Mouse (Mus musculus): ENCODE measurements around the gene B3gnt5. TPM values are rescaled to one million over a fixed set of nuclear protein-coding genes. Genes with fewer than 3 reads are reported as not detected.

The B3gnt5 gene
- polyA plus RNA-seq, 1 experiment from 2014 or later, result 14.0 TPM

DNA sequence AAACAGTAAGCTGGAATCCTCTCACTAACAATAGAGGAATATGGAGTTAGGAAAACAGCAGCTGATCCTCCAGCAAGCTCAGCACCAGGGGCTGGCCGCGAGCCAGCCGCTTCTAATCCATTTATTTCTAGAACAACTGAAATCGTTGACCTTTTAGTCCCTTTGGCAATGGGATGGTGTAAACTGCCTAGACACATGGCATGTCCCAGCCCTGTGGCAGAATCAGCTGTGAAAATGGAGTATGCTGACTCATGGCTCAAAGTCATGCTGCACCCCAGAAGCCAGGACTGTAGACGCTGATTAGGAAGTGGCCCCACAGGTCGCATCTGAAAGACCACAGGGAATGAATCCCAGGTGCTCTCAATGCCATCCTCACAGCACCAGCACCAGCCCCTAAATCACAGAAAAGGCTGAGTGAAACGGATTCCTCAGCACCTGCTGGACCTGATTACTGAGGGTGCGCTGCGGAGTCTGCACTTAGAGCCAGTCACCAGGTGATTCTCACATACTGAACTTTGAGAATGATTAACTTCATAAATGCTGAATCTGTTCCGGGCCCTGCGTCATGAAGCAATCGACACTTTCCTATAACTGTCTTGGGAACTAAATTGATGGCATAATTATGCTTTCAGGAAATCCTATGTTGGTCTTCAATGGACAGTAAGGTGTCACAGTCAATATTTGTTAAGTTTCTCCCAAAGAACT lies 26.5 kb downstream of the B3gnt5 start:
- Histone ChIP-seq H3K27me3 (ENCODE audit: control insufficient read depth, insufficient read depth, low read depth, low read length) (no peaks in the 10 kb centered on the region), H3K4me1 (replicated peaks; ENCODE audit: control insufficient read depth, insufficient read depth, low read length) (no peaks in the 10 kb centered on the region), H3K4me2 (ENCODE audit: low read depth, low read length) (no peak overlapping the region)

DNA sequence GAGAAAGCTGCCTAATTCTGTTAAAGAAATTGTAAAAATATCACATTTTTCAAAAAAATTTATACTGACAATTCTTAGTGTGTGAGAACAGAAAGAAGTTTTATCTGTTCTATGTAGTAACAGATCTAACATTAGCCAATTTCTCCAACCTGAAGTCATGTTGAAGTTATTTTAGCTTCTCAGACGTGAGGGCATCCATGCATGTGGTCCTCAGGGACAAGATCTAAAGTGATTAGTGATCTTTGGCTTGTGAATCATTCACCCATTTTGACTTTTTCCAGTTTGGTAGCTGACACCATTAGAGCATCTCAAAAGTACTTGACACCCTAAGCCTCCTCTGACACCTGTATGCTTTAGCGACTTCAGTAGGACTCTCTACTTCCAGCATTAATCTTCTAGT lies 29.9 kb downstream of the B3gnt5 start:
- Histone ChIP-seq H3K27ac (ENCODE audit: low read length) (no peak overlapping the region), H3K9ac (ENCODE audit: low read length) (no peak overlapping the region), H3K4me1 (replicated peaks; ENCODE audit: control insufficient read depth, insufficient read depth, low read length) (no peaks in the 10 kb centered on the region), H3K4me2 (ENCODE audit: low read depth, low read length) (no peak overlapping the region), H3K27me3 (ENCODE audit: control insufficient read depth, insufficient read depth, low read depth, low read length) (no peaks in the 10 kb centered on the region), H3K36me3 (ENCODE audit: control insufficient read depth, insufficient read depth, low read length) (no peaks in the 10 kb centered on the region), H3K9me3 (ENCODE audit: control insufficient read depth, low read length) (no peaks in the 10 kb centered on the region), H3K4me3 (ENCODE audit: low read length) (no peak overlapping the region)
- 70% methylated on average over 2 of the region's 2 CpGs for WGBS
- no peak for ATAC-seq (ENCODE audit: low read depth)

More for the DNA sequence above, 26.5 kb downstream of the B3gnt5 start:
- WGBS, result 63% methylated on average over 12 of the region's 12 CpGs
- ATAC-seq (ENCODE audit: low read depth), result no peak
- no peaks in the 10 kb centered on the region for H3K36me3 ChIP-seq (ENCODE audit: control insufficient read depth, insufficient read depth, low read length)
- no peak overlapping the region for H3K9ac ChIP-seq (ENCODE audit: low read length)
- no peak overlapping the region for H3K4me3 ChIP-seq (ENCODE audit: low read length)
- H3K9me3 ChIP-seq (ENCODE audit: control insufficient read depth, low read length), result no peaks in the 10 kb centered on the region
- no peak overlapping the region for H3K27ac ChIP-seq (ENCODE audit: low read length)

DNA sequence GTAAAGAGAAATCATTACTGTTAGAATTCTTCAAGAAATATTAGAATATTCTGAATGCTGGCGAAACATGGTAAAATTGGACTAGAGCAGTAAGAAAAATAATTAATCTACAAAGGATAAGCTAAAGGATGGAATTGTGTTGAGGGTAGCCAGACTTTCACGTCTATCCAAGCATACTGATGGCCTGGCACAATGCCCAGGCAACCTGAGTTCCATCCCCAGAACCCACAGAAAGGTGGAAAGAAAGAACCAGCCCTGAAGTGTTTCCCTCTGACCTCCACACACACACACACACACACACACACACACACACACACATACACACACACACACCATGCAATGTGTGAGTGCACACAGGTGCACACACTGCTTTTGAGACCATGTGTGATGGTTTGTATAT lies 58.8 kb downstream of the B3gnt5 start:
- no peaks in the 10 kb centered on the region for H3K27me3 ChIP-seq (ENCODE audit: control insufficient read depth, insufficient read depth, low read depth, low read length)
- no peak overlapping the region for H3K4me3 ChIP-seq (ENCODE audit: low read length)
- H3K9ac ChIP-seq (ENCODE audit: low read length), result no peak overlapping the region
- no peaks in the 10 kb centered on the region for H3K4me1 ChIP-seq (replicated peaks; ENCODE audit: control insufficient read depth, insufficient read depth, low read length)
- H3K4me2 ChIP-seq (ENCODE audit: low read depth, low read length), result no peak overlapping the region
- H3K9me3 ChIP-seq (ENCODE audit: control insufficient read depth, low read length), result no peaks in the 10 kb centered on the region
- H3K27ac ChIP-seq (ENCODE audit: low read length), result no peak overlapping the region
- 71% methylated on average over 2 of the region's 2 CpGs for WGBS
- H3K36me3 ChIP-seq (ENCODE audit: control insufficient read depth, insufficient read depth, low read length), result no peaks in the 10 kb centered on the region
- ATAC-seq (ENCODE audit: low read depth), result no peak

Other genes starting within 250 kb of the B3gnt5 start
- not detected in 2 replicates for gene Olfr167, start 237.9 kb upstream of the B3gnt5 start, polyA plus RNA-seq (2015; fragmentation: Nextera tagmentation; extraction: Ambion mirVana)
- not detected in 2 replicates for gene Olfr168, start 224.7 kb upstream of the B3gnt5 start, polyA plus RNA-seq (2015; fragmentation: Nextera tagmentation; extraction: Ambion mirVana)
- gene Olfr169, start 188.4 kb upstream of the B3gnt5 start, polyA plus RNA-seq (2015; fragmentation: Nextera tagmentation; extraction: Ambion mirVana), result not detected in 2 replicates
- not detected in 2 replicates for gene Olfr170, start 148.3 kb upstream of the B3gnt5 start, polyA plus RNA-seq (2015; fragmentation: Nextera tagmentation; extraction: Ambion mirVana)
- not detected in 2 replicates for gene Olfr171, start 130.3 kb upstream of the B3gnt5 start, polyA plus RNA-seq (2015; fragmentation: Nextera tagmentation; extraction: Ambion mirVana)
- gene Lamp3, start 53.8 kb upstream of the B3gnt5 start, polyA plus RNA-seq (2015; fragmentation: Nextera tagmentation; extraction: Ambion mirVana), result 37.2 and 50.1 TPM in 2 replicates
- gene Klhl6, start 222.8 kb downstream of the B3gnt5 start, polyA plus RNA-seq (2015; fragmentation: Nextera tagmentation; extraction: Ambion mirVana), result 16.7 and 18.3 TPM in 2 replicates